Mouse (Mus musculus): ENCODE results near the gene Mlxip.

DNA sequence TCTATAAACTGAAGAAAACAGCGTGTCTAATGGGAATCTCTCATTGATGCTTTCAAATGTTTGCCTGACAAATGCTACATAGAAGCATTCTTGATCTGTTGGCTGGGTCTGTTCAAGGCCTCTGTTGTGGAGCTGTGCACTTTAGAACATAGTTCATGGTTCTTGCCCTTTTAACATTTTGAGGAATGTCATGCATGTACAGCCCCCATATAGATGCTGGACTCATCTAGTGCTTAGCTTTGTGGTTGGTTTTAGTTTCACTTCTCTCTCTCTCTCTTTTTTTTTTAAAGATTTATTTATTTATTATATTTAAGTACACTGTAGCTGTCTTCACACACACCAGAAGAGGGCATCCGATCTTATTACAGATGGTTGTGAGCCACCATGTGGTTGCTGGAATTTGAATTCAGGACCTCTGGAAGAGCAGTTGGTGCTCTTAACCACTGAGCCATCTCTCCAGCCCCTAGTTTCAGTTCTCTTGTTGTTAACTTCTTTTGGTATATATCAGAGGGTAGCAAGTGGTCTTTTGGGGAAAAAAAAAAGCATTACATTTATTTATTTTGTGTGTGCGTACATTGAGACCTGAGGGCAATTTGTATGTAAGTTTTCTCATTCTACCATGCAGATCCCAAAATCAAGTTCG lies 4.4 kb downstream of the Mlxip start:
- TF ChIP-seq CTCF (IDR thresholded peaks at IDR 0.05; ENCODE audit: low read depth), result no peak
- TF ChIP-seq EP300 (IDR thresholded peaks at IDR 0.05; ENCODE audit: low read depth), result no peak
